Mouse (Mus musculus) liver, embryonic 14.5 days (tissue): ENCODE measurements around the gene Mobp. TPM values are rescaled to one million over a fixed set of nuclear protein-coding genes. Genes with fewer than 3 reads are reported as not detected.

Source experiments
- ATAC-seq: fragments of 200-750 bp; cut with Nextera tagmentation; 2 replicates; pipeline ENCODE4 v1.8.0; 2017; ENCODE audit warnings: moderate number of reproducible peaks, mild to moderate bottlenecking, moderate library complexity; ENCODE audit not compliant: insufficient read depth
- DNase-seq, 3 experiments: peaks; one replicate each; pipeline ENCODE4 v3.0.0-alpha.2; 2012 to 2013; ENCODE audit warnings: low read depth in 3 of 3, low spot score in 3 of 3
- H3K27ac ChIP-seq: fragments of 300-500 bp; sonication (generic); 2 replicates; pipeline ENCODE4 v1.5.1; 2014; ENCODE audit warnings: moderate library complexity, mild to moderate bottlenecking, control low read depth, inconsistent platforms
- H3K27me3 ChIP-seq: fragments of 300-500 bp; sonication (generic); 2 replicates; pipeline ENCODE4 v1.6.1; 2014; ENCODE audit warnings: mild to moderate bottlenecking, low read length, moderate library complexity; ENCODE audit not compliant: control insufficient read depth, insufficient read depth
- H3K36me3 ChIP-seq: fragments of 300-500 bp; sonication (generic); replicated peaks from 2 replicates; pipeline ENCODE4 v1.6.1; 2014; ENCODE audit warnings: low read depth; ENCODE audit not compliant: control insufficient read depth, insufficient read depth
- H3K4me1 ChIP-seq, 2 experiments: fragments of 200-500 bp in 1 of 2; fragments of 300-500 bp in 1 of 2; sonication (generic) in 1 of 2; replicated peaks; 2 replicates each; pipeline ENCODE4 v1.6.1; 2012 to 2014; ENCODE audit warnings: antibody characterized with exemption in 1 of 2, inconsistent platforms in 1 of 2, low read length in 1 of 2; ENCODE audit not compliant: control insufficient read depth in 2 of 2, insufficient read depth in 2 of 2
- H3K4me2 ChIP-seq: fragments of 300-500 bp; sonication (generic); 2 replicates; pipeline ENCODE4 v1.6.1; 2014; ENCODE audit warnings: low read depth, mild to moderate bottlenecking, control low read depth, moderate library complexity
- H3K4me3 ChIP-seq, 2 experiments: fragments of 200-500 bp in 1 of 2; fragments of 300-500 bp in 1 of 2; sonication (generic) in 1 of 2; 2 replicates each; pipeline ENCODE4 v1.5.1; 2012 to 2014; ENCODE audit warnings: low read depth in 2 of 2, low read length in 2 of 2, mild to moderate bottlenecking in 2 of 2, control low read depth in 1 of 2, inconsistent platforms in 1 of 2, moderate library complexity in 1 of 2; ENCODE audit not compliant: insufficient read depth in 1 of 2
- H3K9ac ChIP-seq: fragments of 300-500 bp; sonication (generic); replicated peaks from 2 replicates; pipeline ENCODE4 v1.6.1; 2014; ENCODE audit warnings: mild to moderate bottlenecking, control low read depth, moderate library complexity
- H3K9me3 ChIP-seq: fragments of 300-500 bp; sonication (generic); 2 replicates; pipeline ENCODE4 v1.6.1; 2016; ENCODE audit warnings: low read length, mixed read lengths; ENCODE audit not compliant: control insufficient read depth
- CTCF ChIP-seq: IDR thresholded peaks from 2 replicates; pipeline ENCODE4 v1.5.1; 2016; ENCODE audit warnings: antibody characterized with exemption, low read depth, control low read depth
- EP300 ChIP-seq: IDR thresholded peaks from 2 replicates; pipeline ENCODE4 v1.6.1; 2016; ENCODE audit warnings: antibody characterized with exemption, low read depth
- WGBS: fragments of 180-500 bp; shearing (Covaris S2); extraction: QIAGEN DNeasy Blood & Tissue Kit; methylation state at CpG from one replicate; pipeline ENCODE4 v1.1.7; 2014; ENCODE audit not compliant: insufficient replicate concordance; 5-methylcytosine and 5-hydroxymethylcytosine counted together
- polyA plus RNA-seq, 2 experiments: library from polyadenylated mRNA; depleted of rRNA in 1 of 2; stranded (reverse) in 1 of 2; unstranded in 1 of 2; fragments of >200 nt; fragmentation: Nextera tagmentation in 1 of 2; extraction: Ambion mirVana in 1 of 2; gene quantifications; 2 replicates each; pipeline versions ENCODE4 v1.2.1 to v1.2.3; 2012 to 2014

Gene Mobp
- polyA plus RNA-seq, 2 experiments = 0.01 TPM; not detected in 1

DNA sequence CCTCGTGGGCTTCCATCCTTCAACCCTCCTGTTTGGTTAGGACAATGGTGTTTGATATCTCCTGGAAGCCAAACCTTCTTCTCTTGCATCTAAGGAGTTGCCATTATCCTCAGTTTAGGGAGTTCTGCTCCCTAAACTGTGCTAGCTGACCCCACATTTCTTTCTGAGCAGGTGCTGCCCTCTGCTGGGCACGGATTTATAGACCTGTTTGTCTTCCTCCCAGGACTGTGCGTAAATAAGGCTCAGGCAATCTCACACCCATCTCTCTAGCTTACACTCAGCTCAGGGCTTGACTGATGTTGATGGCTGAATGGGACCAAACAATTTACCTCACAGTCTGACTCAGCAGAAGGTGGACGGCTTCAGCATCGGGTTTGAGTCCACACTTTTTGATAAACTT is 21.8 kb downstream of the Mobp start:
- TF ChIP-seq CTCF (peak; percentile 84), EP300 (no peak)
- no peaks in the 10 kb centered on the region for H3K4me1 ChIP-seq
- no peak overlapping the region for H3K9ac ChIP-seq
- 28% methylated on average over 5 of the region's 5 CpGs for WGBS
- no peaks in the 10 kb centered on the region; the same call in 1 of the 2 replicates for H3K9me3 ChIP-seq
- no peak overlapping the region for H3K4me3 ChIP-seq
- DNase-seq (peak; percentile 31 to 32 (median 31)), ATAC-seq (no peak)
- H3K27me3 ChIP-seq = no peaks in the 10 kb centered on the region
- H3K27ac ChIP-seq = no peak overlapping the region
- no peaks in the 10 kb centered on the region for H3K36me3 ChIP-seq
- H3K4me2 ChIP-seq = no peak overlapping the region

DNA sequence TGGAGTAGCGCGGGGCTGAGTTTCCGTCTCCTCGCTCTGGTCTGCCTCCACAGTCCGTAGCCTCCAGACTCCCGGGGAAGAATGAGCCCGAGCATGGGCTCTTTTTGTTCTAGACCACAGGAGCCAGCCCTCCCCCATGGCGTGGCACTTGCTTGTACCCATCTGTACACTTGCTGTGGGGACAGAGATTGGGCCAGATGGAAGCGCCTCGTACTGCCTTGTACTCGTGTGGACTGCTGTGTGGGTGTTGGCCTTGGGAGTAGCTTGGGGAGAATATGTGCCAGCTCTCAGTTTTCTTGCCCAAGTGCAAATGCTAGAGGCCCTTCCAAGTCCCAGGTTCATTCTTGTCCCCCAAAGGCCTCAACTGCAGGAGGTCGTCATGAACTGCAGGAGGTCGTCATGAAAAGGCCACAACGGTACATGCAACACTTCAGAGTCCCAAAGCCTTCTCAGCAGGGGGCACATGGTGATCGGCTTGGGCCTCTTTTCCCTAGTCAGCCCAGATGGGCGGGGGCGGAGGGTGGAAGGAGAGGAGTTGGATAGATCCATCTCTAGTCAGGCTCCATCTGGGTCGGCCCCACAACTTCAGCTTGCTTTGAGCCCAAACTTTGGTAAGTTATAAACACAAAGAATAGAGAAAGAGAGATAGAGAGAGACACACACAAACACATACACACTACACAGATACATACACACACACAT is 25.1 kb downstream of the Mobp start:
- no peak for ATAC-seq
- Histone ChIP-seq H3K36me3 (no peaks in the 10 kb centered on the region), H3K27me3 (no peaks in the 10 kb centered on the region), H3K27ac (no peak overlapping the region), H3K4me1 (no peaks in the 10 kb centered on the region), H3K9ac (no peak overlapping the region), H3K4me3 (no peak overlapping the region), H3K9me3 (no peaks in the 10 kb centered on the region; the same call in 1 of the 2 replicates), H3K4me2 (no peak overlapping the region)
- WGBS = 76% methylated on average over 18 of the region's 18 CpGs
- DNase-seq = no peak
- TF ChIP-seq EP300 (no peak), CTCF (no peak)

DNA sequence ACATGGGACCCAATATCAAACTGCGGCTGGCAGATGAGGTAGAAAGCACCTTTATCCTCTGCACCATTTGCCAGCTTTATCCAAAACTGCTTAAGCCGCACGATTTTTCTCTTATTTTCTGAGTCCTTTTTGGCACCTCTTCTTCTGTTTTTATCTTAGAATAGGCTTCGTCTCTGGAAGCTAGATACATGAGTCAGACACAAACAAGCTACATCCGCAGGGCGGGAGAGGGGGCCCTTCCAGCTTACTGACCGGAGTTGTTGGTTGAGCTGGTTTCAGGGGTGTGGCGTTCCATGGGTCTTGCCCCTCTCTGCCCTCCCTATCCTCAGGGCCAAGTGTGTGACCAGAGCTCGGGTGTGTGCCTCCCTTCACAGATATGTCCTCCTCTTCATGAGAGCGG is 29.3 kb downstream of the Mobp start:
- Histone ChIP-seq H3K4me2 (no peak overlapping the region), H3K4me3 (no peak overlapping the region), H3K9me3 (no peaks in the 10 kb centered on the region), H3K36me3 (no peaks in the 10 kb centered on the region), H3K9ac (no peak overlapping the region), H3K27me3 (no peaks in the 10 kb centered on the region), H3K4me1 (no peaks in the 10 kb centered on the region), H3K27ac (no peak overlapping the region)
- WGBS = 68% methylated on average over 10 of the region's 10 CpGs
- DNase-seq (no peak), ATAC-seq (no peak)
- TF ChIP-seq EP300 (no peak), CTCF (no peak)

DNA sequence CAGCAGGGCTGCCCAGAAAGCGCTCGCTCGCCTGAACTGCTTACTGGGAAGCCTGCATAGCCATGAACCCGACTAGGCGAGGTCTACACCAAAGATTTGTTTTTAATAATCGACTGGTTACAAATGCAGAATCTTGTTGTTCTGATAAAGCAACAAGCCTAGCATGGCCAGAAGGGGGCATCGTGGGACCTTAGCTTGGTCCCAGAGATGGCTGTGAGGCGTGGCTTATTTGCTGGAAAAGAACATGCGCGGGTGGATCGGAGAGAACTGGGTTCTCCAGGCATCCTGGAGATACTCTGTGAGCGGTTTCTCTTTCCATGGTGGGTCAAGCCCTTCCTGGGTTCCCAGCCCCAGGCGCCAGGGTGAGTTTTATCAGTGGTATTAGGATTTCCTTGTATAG is 35.0 kb downstream of the Mobp start:
- TF ChIP-seq EP300 = no peak
- peak; percentile 26 for TF ChIP-seq CTCF
- Histone ChIP-seq H3K4me2 (no peak overlapping the region), H3K27me3 (no peaks in the 10 kb centered on the region), H3K27ac (no peak overlapping the region), H3K4me3 (no peak overlapping the region), H3K9me3 (no peaks in the 10 kb centered on the region), H3K9ac (no peak overlapping the region), H3K4me1 (no peaks in the 10 kb centered on the region), H3K36me3 (no peaks in the 10 kb centered on the region)
- WGBS = 27% methylated on average over 13 of the region's 13 CpGs
- no peak for ATAC-seq
- DNase-seq = no peak

DNA sequence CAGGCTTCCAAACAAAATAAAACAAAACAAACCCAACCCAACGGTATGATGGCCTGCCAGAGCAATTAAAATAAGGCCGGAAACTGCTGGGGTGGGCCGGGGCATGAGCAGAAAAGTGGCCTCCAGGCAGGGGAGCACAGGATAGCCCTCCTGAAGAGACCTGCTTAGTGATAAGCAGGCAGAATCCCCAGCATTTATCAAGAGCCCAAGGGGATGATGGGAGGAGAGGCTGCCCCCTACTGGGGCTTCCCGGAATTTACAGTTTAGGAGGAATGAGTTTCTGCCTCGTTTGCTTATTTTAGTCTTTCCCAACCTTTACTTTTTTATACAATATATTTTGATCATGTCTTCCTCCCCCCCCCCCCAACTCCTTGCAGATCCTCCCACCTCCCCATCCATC is 37.3 kb downstream of the Mobp start:
- no peaks in the 10 kb centered on the region for H3K9me3 ChIP-seq
- 65% methylated on average over 5 of the region's 5 CpGs for WGBS
- no peak for ATAC-seq
- no peak for DNase-seq
- no peak overlapping the region for H3K4me2 ChIP-seq
- H3K27ac ChIP-seq = no peak overlapping the region
- H3K9ac ChIP-seq = no peak overlapping the region
- no peaks in the 10 kb centered on the region for H3K27me3 ChIP-seq
- TF ChIP-seq CTCF (peak; percentile 57), EP300 (no peak)
- no peaks in the 10 kb centered on the region for H3K4me1 ChIP-seq
- no peaks in the 10 kb centered on the region for H3K36me3 ChIP-seq
- H3K4me3 ChIP-seq = no peak overlapping the region
